Mouse (Mus musculus): ENCODE measurements around the gene Zwilch. TPM values are rescaled to one million over a fixed set of nuclear protein-coding genes. Genes with fewer than 3 reads are reported as not detected.
A peak's percentile ranks its signal among the peaks of the same experiment; 100 is the strongest.
"Not testable (repeated sequence)": the region's sequence is repeated elsewhere in the genome, so short reads cannot be mapped to it uniquely, and the experiment has no call there.

The Zwilch gene
- total and polyA plus RNA-seq, 3 experiments, result 49.3 to 74.1 (median 72.8) TPM

GRCm38 (mm10) chr9:64184166-64184840 is 11.4 kb upstream of the Zwilch start:
- 0 out of 2 replicates have a peak, but pooled peaks cover 5% of the 10 kb centered on the region for H3K79me2 ChIP-seq (replicated peaks; ENCODE audit: control insufficient read depth, extremely low read depth, insufficient read depth, poor library complexity, severe bottlenecking)
- TF ChIP-seq ETS1 (conservative IDR thresholded peaks at IDR 0.05; ENCODE audit: low read depth, low read length), result no peak
- TF ChIP-seq NRF1 (IDR thresholded peaks at IDR 0.05; ENCODE audit: low read depth, low read length), result no peak
- TF ChIP-seq MYC (IDR thresholded peaks at IDR 0.05; ENCODE audit: low read depth, low read length), result no peak
- no peak for TF ChIP-seq RCOR1 (conservative IDR thresholded peaks at IDR 0.05; ENCODE audit: low read depth, low read length)
- TF ChIP-seq POLR2AphosphoS2 (IDR thresholded peaks at IDR 0.05; ENCODE audit: low read depth, low read length), result no peak
- no peak for TF ChIP-seq MAZ (IDR thresholded peaks at IDR 0.05; ENCODE audit: low read depth, low read length)
- no peak for TF ChIP-seq TCF12 (IDR thresholded peaks at IDR 0.05; ENCODE audit: low read depth, low read length)
- no peak for TF ChIP-seq USF1 (IDR thresholded peaks at IDR 0.05; ENCODE audit: low read depth, low read length)
- H3K4me1 ChIP-seq (ENCODE audit: control insufficient read depth in 1 of 2, insufficient read depth in 2 of 2), result peaks cover 2 to 15% of the 10 kb centered on the region in 2 experiments; a peak in 3 of 4 replicates
- in situ Hi-C loops (cut with MboI; ENCODE audit: low pct_ligation_motif_present, low pct_unique_long_range_greater_than_20kb, low sequenced_read_pairs), result no loop called here
- H3K27ac ChIP-seq (ENCODE audit: insufficient read depth, low read depth), result no peak overlapping the region; the same call in 1 of the 2 replicates
- no peaks in the 10 kb centered on the region for H3K9me3 ChIP-seq (replicated peaks; ENCODE audit: low read length)
- H3K4me3 ChIP-seq (replicated peaks in 1 of 3; ENCODE audit: low read depth in 2 of 3, low read length in 2 of 3, poor library complexity in 1 of 3), result no peak overlapping the region
- H3K4me2 ChIP-seq (ENCODE audit: insufficient read depth, low read depth, poor library complexity, severe bottlenecking), result no peak overlapping the region
- no peaks in the 10 kb centered on the region for H3K27me3 ChIP-seq (replicated peaks)
- no peak overlapping the region for H3K9ac ChIP-seq (ENCODE audit: insufficient read depth, low read depth)
- no peak for DNase-seq (ENCODE audit: extremely low read depth)
- dilution Hi-C loops (cut with MboI; ENCODE audit: extremely low pct_ligation_motif_present, extremely low pct_unique_long_range_greater_than_20kb, low sequenced_read_pairs), result no loop called here
- H3K36me3 ChIP-seq (replicated peaks in 1 of 2; ENCODE audit: control insufficient read depth in 1 of 2, insufficient read depth in 1 of 2, low read length in 1 of 2), result peaks cover 44 to 89% of the 10 kb centered on the region in 2 experiments

GRCm38 (mm10) chr9:64183295-64183694 is 10.4 kb upstream of the Zwilch start:
- H3K9ac ChIP-seq (ENCODE audit: insufficient read depth, low read depth); DNase-seq (ENCODE audit: extremely low read depth); H3K27me3 ChIP-seq (replicated peaks); H3K79me2 ChIP-seq (replicated peaks; ENCODE audit: control insufficient read depth, extremely low read depth, insufficient read depth, poor library complexity, severe bottlenecking); in situ Hi-C loops (cut with MboI; ENCODE audit: low pct_ligation_motif_present, low pct_unique_long_range_greater_than_20kb, low sequenced_read_pairs); H3K4me2 ChIP-seq (ENCODE audit: insufficient read depth, low read depth, poor library complexity, severe bottlenecking); H3K9me3 ChIP-seq (replicated peaks; ENCODE audit: low read length); dilution Hi-C loops (cut with MboI; ENCODE audit: extremely low pct_ligation_motif_present, extremely low pct_unique_long_range_greater_than_20kb, low sequenced_read_pairs); H3K4me3 ChIP-seq (replicated peaks in 1 of 3; ENCODE audit: low read depth in 2 of 3, low read length in 2 of 3, poor library complexity in 1 of 3); H3K27ac ChIP-seq (ENCODE audit: insufficient read depth, low read depth): not testable (repeated sequence)
- H3K4me1 ChIP-seq (ENCODE audit: control insufficient read depth in 1 of 2, insufficient read depth in 2 of 2), result peaks cover 2 to 18% of the 10 kb centered on the region in 2 experiments; a peak in 3 of 4 replicates
- H3K36me3 ChIP-seq (replicated peaks in 1 of 2; ENCODE audit: control insufficient read depth in 1 of 2, insufficient read depth in 1 of 2, low read length in 1 of 2), result peaks cover 43 to 83% of the 10 kb centered on the region in 2 experiments

- peak within 1 kb of the TSS; percentile 28 for H3K9ac ChIP-seq (ENCODE audit: insufficient read depth, low read depth)
- no peaks in the 10 kb centered on the region for H3K27me3 ChIP-seq (replicated peaks)
- dilution Hi-C loops (cut with MboI; ENCODE audit: extremely low pct_ligation_motif_present, extremely low pct_unique_long_range_greater_than_20kb, low sequenced_read_pairs), result no loop called here
- peak within 1 kb of the TSS; percentile 95 for H3K4me2 ChIP-seq (ENCODE audit: insufficient read depth, low read depth, poor library complexity, severe bottlenecking)
- peaks cover 2 to 35% of the 10 kb centered on the region in 2 experiments; a peak in 3 of 4 replicates for H3K4me1 ChIP-seq (ENCODE audit: control insufficient read depth in 1 of 2, insufficient read depth in 2 of 2)
- DNase-seq (ENCODE audit: extremely low read depth), result peak; percentile 95
- no peaks in the 10 kb centered on the region for H3K9me3 ChIP-seq (replicated peaks; ENCODE audit: low read length)
- H3K79me2 ChIP-seq (replicated peaks; ENCODE audit: control insufficient read depth, extremely low read depth, insufficient read depth, poor library complexity, severe bottlenecking), result peaks cover 40% of the 10 kb centered on the region
- H3K4me3 ChIP-seq (replicated peaks in 1 of 3; ENCODE audit: low read depth in 2 of 3, low read length in 2 of 3, poor library complexity in 1 of 3), result peak within 1 kb of the TSS; percentile 48 to 66 (median 66)
- H3K36me3 ChIP-seq (replicated peaks in 1 of 2; ENCODE audit: control insufficient read depth in 1 of 2, insufficient read depth in 1 of 2, low read length in 1 of 2), result peaks cover 57 to 80% of the 10 kb centered on the region in 2 experiments
- H3K27ac ChIP-seq (ENCODE audit: insufficient read depth, low read depth), result peak within 1 kb of the TSS; percentile 64
- in situ Hi-C loops (cut with MboI; ENCODE audit: low pct_ligation_motif_present, low pct_unique_long_range_greater_than_20kb, low sequenced_read_pairs), result no loop called here
- TF ChIP-seq SIN3A (IDR thresholded peaks at IDR 0.05; ENCODE audit: low read length) (peak; percentile 86), USF1 (IDR thresholded peaks at IDR 0.05; ENCODE audit: low read depth, low read length) (no peak), MAFK (IDR thresholded peaks at IDR 0.05; ENCODE audit: insufficient replicate concordance, low read length) (0 out of 2 replicates have a peak, but pooled peaks have one; percentile 8), USF2 (conservative IDR thresholded peaks at IDR 0.05; ENCODE audit: low read depth, low read length) (no peak), MYC (IDR thresholded peaks at IDR 0.05; ENCODE audit: low read depth, low read length) (peak; percentile 71; the same call in 1 of the 2 replicates), POLR2AphosphoS2 (IDR thresholded peaks at IDR 0.05; ENCODE audit: low read depth, low read length) (peak; percentile 100), EP300 (IDR thresholded peaks at IDR 0.05; ENCODE audit: low read length) (no peak), CHD2 (IDR thresholded peaks at IDR 0.05; ENCODE audit: low read length) (peak; percentile 83), ZNF384 (IDR thresholded peaks at IDR 0.05; ENCODE audit: low read depth, low read length) (no peak), KAT2A (IDR thresholded peaks at IDR 0.05; ENCODE audit: insufficient replicate concordance, low read length) (0 out of 2 replicates have a peak, but pooled peaks have one; percentile 22), CHD1 (IDR thresholded peaks at IDR 0.05; ENCODE audit: low read depth, low read length) (no peak), HCFC1 (IDR thresholded peaks at IDR 0.05; ENCODE audit: low read depth, low read length) (peak; percentile 84), MAZ (IDR thresholded peaks at IDR 0.05; ENCODE audit: low read depth, low read length) (peak; percentile 72; the same call in 1 of the 2 replicates), MEF2A (IDR thresholded peaks at IDR 0.05; ENCODE audit: borderline replicate concordance, low read depth, low read length) (peak; percentile 35; the same call in 1 of the 2 replicates), NRF1 (IDR thresholded peaks at IDR 0.05; ENCODE audit: low read depth, low read length) (0 out of 2 replicates have a peak, but pooled peaks have one; percentile 23), POLR2A (IDR thresholded peaks at IDR 0.05; ENCODE audit: low read depth, low read length) (peak; percentile 88), MXI1 (IDR thresholded peaks at IDR 0.05; ENCODE audit: low read depth, low read length) (peak; percentile 78; the same call in 1 of the 2 replicates), ZKSCAN1 (IDR thresholded peaks at IDR 0.05; ENCODE audit: borderline replicate concordance, low read depth, low read length) (no peak)
These were observed 6.2 kb upstream of the Zwilch start, which contains the start of gene Snapc5 for GRCm38 (mm10) chr9:64178974-64179646. Snapc5 (plus strand) TSS chr9:64179274.
